Mouse (Mus musculus) lung, postnatal 36 days (tissue): ENCODE data around the gene Dppa5a.
"Not testable (repeated sequence)": the region's sequence is repeated elsewhere in the genome, so short reads cannot be mapped to it uniquely, and the experiment has no call there.

ENCODE experiments used
- DNase-seq: peaks from one replicate; pipeline ENCODE4 v3.0.0; 2022; ENCODE audit warnings: mixed read lengths

The Dppa5a gene

GRCm38 (mm10) chr9:78363374-78363773, 4.6 kb downstream of the Dppa5a start:
- no peak for DNase-seq

GRCm38 (mm10) chr9:78360484-78360872, 7.5 kb downstream of the Dppa5a start:
- no peak for DNase-seq

GRCm38 (mm10) chr9:78359750-78360483, 8.1 kb downstream of the Dppa5a start:
- no peak for DNase-seq

- peak; percentile 83 for DNase-seq
Measured at GRCm38 (mm10) chr9:78358053-78358452, 9.9 kb downstream of the Dppa5a start.

GRCm38 (mm10) chr9:78355611-78356010, 12.4 kb downstream of the Dppa5a start, which contains the start of gene Gsta2:
Gene Gsta2, minus strand, starts transcription at chr9:78355788.
- DNase-seq, result no peak

- DNase-seq, result no peak
Measured at GRCm38 (mm10) chr9:78354665-78355578, 13.1 kb downstream of the Dppa5a start.

- DNase-seq, result no peak
Measured at GRCm38 (mm10) chr9:78351504-78352220, 16.3 kb downstream of the Dppa5a start.

GRCm38 (mm10) chr9:78350007-78350406, 18.0 kb downstream of the Dppa5a start:
- not testable (repeated sequence) for DNase-seq

GRCm38 (mm10) chr9:78349141-78349540, 18.8 kb downstream of the Dppa5a start:
- DNase-seq, result not testable (repeated sequence)

GRCm38 (mm10) chr9:78348206-78349004, 19.6 kb downstream of the Dppa5a start:
- not testable (repeated sequence) for DNase-seq

- peak; percentile 21 for DNase-seq
Measured at GRCm38 (mm10) chr9:78347004-78347403, 21.0 kb downstream of the Dppa5a start.

GRCm38 (mm10) chr9:78345235-78345634, 22.7 kb downstream of the Dppa5a start:
- DNase-seq, result not testable (repeated sequence)

- DNase-seq, result not testable (repeated sequence)
Measured at GRCm38 (mm10) chr9:78343055-78343454, 24.9 kb downstream of the Dppa5a start.

GRCm38 (mm10) chr9:78342494-78342893, 25.5 kb downstream of the Dppa5a start:
- not testable (repeated sequence) for DNase-seq

- peak; percentile 21 for DNase-seq
Measured at GRCm38 (mm10) chr9:78340324-78340723, 27.7 kb downstream of the Dppa5a start.

- not testable (repeated sequence) for DNase-seq
Measured at GRCm38 (mm10) chr9:78337050-78337449, 30.9 kb downstream of the Dppa5a start.

GRCm38 (mm10) chr9:78327289-78327688, 40.7 kb downstream of the Dppa5a start, which contains the start of gene Omt2b:
Gene Omt2b, plus strand, starts transcription at chr9:78327589.
- not testable (repeated sequence) for DNase-seq

GRCm38 (mm10) chr9:78319499-78319898, 48.5 kb downstream of the Dppa5a start:
- no peak for DNase-seq
